Mouse (Mus musculus) leukemia stem cell, adult 10-12 weeks (primary cell): ENCODE data around the gene Prdm15. TPM values are rescaled to one million over a fixed set of nuclear protein-coding genes. Genes with fewer than 3 reads are reported as not detected.

Experiments used
- polyA plus RNA-seq: library from polyadenylated mRNA; stranded (reverse); fragments of >175 nt; gene quantifications from 2 replicates; pipeline ENCODE4 v1.2.3, GENCODE M21; 2012; ENCODE audit warnings: low replicate concordance

Prdm15 gene
- 0.73 and 2.9 TPM in 2 replicates for polyA plus RNA-seq

DNA sequence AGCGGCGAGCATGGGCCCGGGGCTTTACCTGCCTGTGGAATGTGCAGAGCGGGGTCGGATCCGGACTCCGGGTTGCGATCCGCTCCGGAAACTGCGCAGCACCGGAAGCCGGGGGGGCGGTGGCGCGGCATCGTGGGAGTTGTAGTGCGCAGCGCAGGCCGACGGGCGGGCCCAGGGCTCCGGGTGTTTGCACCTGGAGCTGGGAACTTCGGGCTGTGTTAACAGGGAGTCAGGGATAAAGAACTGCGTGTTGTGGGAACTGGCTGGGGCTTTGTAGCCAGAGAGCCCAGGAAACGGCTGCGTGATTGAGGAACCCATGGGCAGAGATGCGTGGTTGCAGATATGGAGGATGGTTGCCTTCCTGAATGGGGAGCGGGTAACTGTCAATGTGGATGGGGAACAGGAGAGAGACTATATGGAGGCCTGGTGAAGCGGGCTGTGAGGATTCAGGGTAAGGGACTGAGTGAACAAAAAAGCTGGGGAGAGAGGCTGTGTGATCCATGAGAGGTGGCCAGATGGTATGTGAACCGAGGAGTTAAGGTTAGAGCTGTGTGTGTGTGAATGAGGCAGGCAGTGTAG is at the start of gene Prdm15:
Gene Prdm15, minus strand, starts transcription at position 110 of the 579 bp plus-strand sequence.

DNA sequence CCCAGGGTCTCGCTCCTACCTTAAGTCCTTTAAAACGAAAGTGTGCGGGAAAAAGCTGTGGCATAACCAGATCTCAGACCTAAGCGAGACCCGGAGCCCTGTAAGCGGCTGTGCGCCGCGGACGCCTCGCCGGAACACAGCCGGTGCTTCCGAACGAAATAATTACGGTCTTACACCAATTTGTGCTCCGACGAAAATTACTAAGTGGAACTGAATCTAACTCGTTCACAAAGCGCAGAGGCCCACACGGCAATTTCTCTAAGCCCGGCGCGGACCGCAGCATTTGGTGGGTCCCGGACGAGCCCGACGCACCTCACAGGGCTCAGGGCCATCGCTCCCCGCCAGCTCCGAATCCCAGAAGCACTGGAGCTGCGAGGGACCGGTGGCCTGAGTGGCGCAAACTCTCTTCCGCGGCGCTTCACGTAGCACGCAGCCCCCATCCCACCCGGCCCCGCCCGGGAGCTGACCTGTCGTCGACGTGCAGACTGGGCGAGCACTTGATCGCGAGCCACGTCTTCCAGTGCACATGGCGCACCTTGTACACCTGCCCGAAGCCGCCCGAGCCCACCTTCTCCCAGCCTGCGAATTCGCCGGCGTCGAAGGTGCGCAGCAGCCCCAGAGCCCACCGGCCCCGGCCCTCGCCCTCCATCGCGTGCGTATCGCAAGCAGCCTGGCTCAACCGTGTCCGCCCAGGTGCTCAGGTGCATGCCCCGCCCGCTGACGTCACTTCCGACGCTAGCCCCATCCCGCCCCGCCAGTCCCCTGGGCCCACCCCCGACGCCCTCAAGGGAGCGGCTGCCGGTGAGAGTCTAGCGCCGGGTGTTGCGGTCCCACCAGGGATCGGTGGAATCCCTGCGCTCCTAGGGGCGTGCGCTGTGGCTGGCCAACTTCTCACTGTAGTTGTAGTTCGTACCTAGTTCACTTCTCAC is 88.3 kb downstream of the Prdm15 start, which contains the start of gene Ripk4:
Gene Ripk4, minus strand, starts transcription at position 727 of the 929 bp plus-strand sequence.

Other genes with a start within 250 kb of the Prdm15 start
- gene Tmprss2, start 240.7 kb downstream of the Prdm15 start, polyA plus RNA-seq: 0.03 TPM in 1 of 2 replicates, not detected in the other
- gene Ripk4, start 88.1 kb downstream of the Prdm15 start, polyA plus RNA-seq: not detected in 2 replicates
- 21.7 and 31.6 TPM in 2 replicates for gene C2cd2, start 110.7 kb upstream of the Prdm15 start, polyA plus RNA-seq
- gene Zbtb21, start 110.8 kb upstream of the Prdm15 start, polyA plus RNA-seq: 22.1 and 25.3 TPM in 2 replicates
- gene B230307C23Rik, start 145.5 kb upstream of the Prdm15 start, polyA plus RNA-seq: 1.6 TPM in 1 of 2 replicates, not detected in the other
- 0.18 and 1.4 TPM in 2 replicates for gene A630089N07Rik, start 230.6 kb upstream of the Prdm15 start, polyA plus RNA-seq